Mouse (Mus musculus): ENCODE results near the gene Wdr38. TPM values are rescaled to one million over a fixed set of nuclear protein-coding genes. Genes with fewer than 3 reads are reported as not detected.

Wdr38 gene
- polyA plus RNA-seq, 1 experiment, result 0.44 TPM

DNA sequence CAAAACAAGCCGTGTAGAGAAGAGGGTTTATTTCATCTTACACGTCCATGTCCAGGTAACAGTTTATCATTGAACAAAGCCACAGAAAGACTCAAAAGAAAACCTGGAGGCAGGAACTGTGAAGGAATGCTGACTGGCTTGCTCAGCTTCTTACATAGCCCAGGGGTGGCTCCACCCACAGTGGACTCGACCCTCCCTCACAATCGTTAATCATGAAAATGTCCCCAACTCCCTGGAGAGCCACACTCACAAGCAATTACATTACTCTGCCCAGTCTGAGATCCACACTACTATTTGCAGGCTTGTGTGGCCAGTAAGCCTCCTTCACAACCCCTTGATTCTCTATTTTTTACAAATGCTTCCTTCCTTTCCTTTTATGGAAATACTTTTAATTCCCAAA lies 33.1 kb upstream of the Wdr38 start:
- Histone ChIP-seq H3K27ac (ENCODE audit: insufficient read depth, low read length) (no peak overlapping the region), H3K4me1 (ENCODE audit: control insufficient read depth, insufficient read depth, insufficient read length) (0 out of 2 replicates have a peak, but pooled peaks cover 3% of the 10 kb centered on the region), H3K36me3 (ENCODE audit: control insufficient read depth, insufficient read depth, low read length) (no peaks in the 10 kb centered on the region), H3K27me3 (ENCODE audit: control insufficient read depth, insufficient read depth, low read length) (no peaks in the 10 kb centered on the region), H3K4me3 (ENCODE audit: extremely low read depth, insufficient read depth, insufficient read length) (no peak overlapping the region)
- DNase-seq (ENCODE audit: low read depth in 1 of 2, low spot score in 2 of 2), result no peak
- 60% methylated on average over 4 of the region's 4 CpGs for WGBS
- TF ChIP-seq POLR2A (IDR thresholded peaks at IDR 0.05; ENCODE audit: low read depth, low read length), result no peak
- no peak for TF ChIP-seq CTCF (IDR thresholded peaks at IDR 0.05; ENCODE audit: extremely low read depth, insufficient read depth, insufficient read length, insufficient replicate concordance)

DNA sequence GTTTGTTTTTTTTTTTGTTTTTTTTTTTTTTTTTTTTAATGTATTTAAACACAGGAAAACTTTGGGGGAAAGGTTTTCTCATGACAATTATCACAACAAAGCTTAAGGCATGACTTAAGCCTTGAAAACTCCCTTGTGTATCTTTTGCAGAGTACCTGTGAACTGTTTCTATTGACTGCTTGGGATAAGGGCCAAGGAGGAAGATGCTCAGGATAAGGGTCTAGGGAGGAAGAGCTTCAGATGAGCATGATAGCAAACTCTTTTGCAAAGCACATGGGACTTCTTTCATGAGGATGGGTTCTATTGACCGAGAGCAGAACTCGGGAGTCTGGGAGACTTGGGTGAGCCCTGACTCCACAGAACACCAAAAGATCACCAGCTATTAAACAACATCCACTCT lies 27.6 kb upstream of the Wdr38 start:
- H3K36me3 ChIP-seq (ENCODE audit: control insufficient read depth, insufficient read depth, low read length), result no peaks in the 10 kb centered on the region
- H3K27me3 ChIP-seq (ENCODE audit: control insufficient read depth, insufficient read depth, low read length), result no peaks in the 10 kb centered on the region
- DNase-seq (ENCODE audit: low read depth in 1 of 2, low spot score in 2 of 2), result no peak
- no peak overlapping the region for H3K4me3 ChIP-seq (ENCODE audit: extremely low read depth, insufficient read depth, insufficient read length)
- 90% methylated on average over 2 of the region's 2 CpGs for WGBS
- no peaks in the 10 kb centered on the region for H3K4me1 ChIP-seq (ENCODE audit: control insufficient read depth, insufficient read depth, insufficient read length)
- H3K27ac ChIP-seq (ENCODE audit: insufficient read depth, low read length), result no peak overlapping the region
- TF ChIP-seq CTCF (IDR thresholded peaks at IDR 0.05; ENCODE audit: extremely low read depth, insufficient read depth, insufficient read length, insufficient replicate concordance), result no peak
- no peak for TF ChIP-seq POLR2A (IDR thresholded peaks at IDR 0.05; ENCODE audit: low read depth, low read length)

DNA sequence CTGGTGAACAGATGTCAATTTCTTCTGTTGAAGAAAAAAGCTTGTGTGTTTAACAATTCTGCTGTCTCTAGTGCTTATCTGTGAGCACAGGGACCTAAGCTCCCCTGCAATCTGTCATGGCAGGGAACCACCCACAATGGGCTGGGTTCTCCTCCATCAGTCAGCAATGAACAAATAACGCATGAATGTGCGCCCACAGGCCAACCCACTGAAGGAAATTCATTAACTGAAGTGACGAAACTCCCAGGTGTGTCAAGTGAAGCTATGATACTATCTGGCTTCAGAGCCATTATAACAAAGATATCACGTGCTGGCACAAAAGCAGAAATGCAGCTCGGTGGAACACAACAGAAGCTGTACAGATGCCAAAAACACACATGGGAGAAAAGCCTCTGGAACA lies 27.2 kb upstream of the Wdr38 start:
- H3K4me3 ChIP-seq (ENCODE audit: extremely low read depth, insufficient read depth, insufficient read length), result no peak overlapping the region
- WGBS, result 79% methylated on average over 5 of the region's 5 CpGs
- no peak overlapping the region for H3K27ac ChIP-seq (ENCODE audit: insufficient read depth, low read length)
- no peaks in the 10 kb centered on the region for H3K4me1 ChIP-seq (ENCODE audit: control insufficient read depth, insufficient read depth, insufficient read length)
- TF ChIP-seq POLR2A (IDR thresholded peaks at IDR 0.05; ENCODE audit: low read depth, low read length), result no peak
- no peak for TF ChIP-seq CTCF (IDR thresholded peaks at IDR 0.05; ENCODE audit: extremely low read depth, insufficient read depth, insufficient read length, insufficient replicate concordance)
- no peak for DNase-seq (ENCODE audit: low read depth in 1 of 2, low spot score in 2 of 2)
- no peaks in the 10 kb centered on the region for H3K36me3 ChIP-seq (ENCODE audit: control insufficient read depth, insufficient read depth, low read length)
- H3K27me3 ChIP-seq (ENCODE audit: control insufficient read depth, insufficient read depth, low read length), result no peaks in the 10 kb centered on the region

DNA sequence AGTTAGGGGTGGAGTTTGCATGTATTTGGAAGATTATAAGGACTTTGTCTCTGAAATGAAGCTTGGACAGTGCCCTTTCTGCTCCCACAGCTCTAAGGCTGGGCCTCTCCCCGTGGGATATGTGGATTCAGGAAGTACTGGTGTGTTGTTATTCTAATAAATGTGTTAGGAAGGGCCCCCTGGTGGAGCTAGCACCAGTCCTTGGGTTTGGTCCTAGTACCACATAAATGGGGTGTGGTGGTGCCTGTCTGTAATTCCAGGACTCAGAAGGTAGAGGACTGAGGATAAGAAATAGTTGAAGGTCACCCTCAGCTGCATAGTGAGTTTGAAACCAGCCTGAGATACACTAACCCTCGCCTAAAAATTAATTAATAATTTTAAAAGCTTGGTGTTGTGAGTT lies 24.1 kb upstream of the Wdr38 start:
- no peak overlapping the region for H3K27ac ChIP-seq (ENCODE audit: insufficient read depth, low read length)
- no peak overlapping the region for H3K4me3 ChIP-seq (ENCODE audit: extremely low read depth, insufficient read depth, insufficient read length)
- no peak for TF ChIP-seq POLR2A (IDR thresholded peaks at IDR 0.05; ENCODE audit: low read depth, low read length)
- TF ChIP-seq CTCF (IDR thresholded peaks at IDR 0.05; ENCODE audit: extremely low read depth, insufficient read depth, insufficient read length, insufficient replicate concordance), result no peak
- 34% methylated on average over 2 of the region's 2 CpGs for WGBS
- H3K4me1 ChIP-seq (ENCODE audit: control insufficient read depth, insufficient read depth, insufficient read length), result no peaks in the 10 kb centered on the region
- H3K36me3 ChIP-seq (ENCODE audit: control insufficient read depth, insufficient read depth, low read length), result no peaks in the 10 kb centered on the region
- no peak for DNase-seq (ENCODE audit: low read depth in 1 of 2, low spot score in 2 of 2)
- no peaks in the 10 kb centered on the region for H3K27me3 ChIP-seq (ENCODE audit: control insufficient read depth, insufficient read depth, low read length)

DNA sequence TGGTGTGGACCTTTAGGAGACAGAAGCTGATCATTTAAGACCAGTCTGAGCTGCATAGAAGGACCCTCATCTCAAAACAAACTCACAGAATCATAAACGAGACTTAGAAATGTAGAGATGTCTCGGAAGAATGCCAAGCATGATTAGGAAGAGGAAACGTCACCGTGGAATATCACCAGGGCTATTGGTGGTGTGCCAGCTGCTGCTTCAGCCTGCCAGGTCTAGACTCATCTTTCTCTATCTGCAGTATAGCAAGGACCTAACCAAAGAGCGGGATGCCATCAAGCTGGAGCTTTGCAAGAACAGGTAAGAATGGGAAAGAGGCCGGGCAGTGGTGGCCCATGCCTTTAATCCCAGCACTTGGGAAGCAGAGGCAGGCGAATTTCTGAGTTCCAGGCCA lies 23.6 kb upstream of the Wdr38 start:
- H3K4me3 ChIP-seq (ENCODE audit: extremely low read depth, insufficient read depth, insufficient read length), result no peak overlapping the region
- no peaks in the 10 kb centered on the region for H3K27me3 ChIP-seq (ENCODE audit: control insufficient read depth, insufficient read depth, low read length)
- H3K36me3 ChIP-seq (ENCODE audit: control insufficient read depth, insufficient read depth, low read length), result no peaks in the 10 kb centered on the region
- WGBS, result 79% methylated on average over 7 of the region's 7 CpGs
- TF ChIP-seq POLR2A (IDR thresholded peaks at IDR 0.05; ENCODE audit: low read depth, low read length) (no peak), CTCF (IDR thresholded peaks at IDR 0.05; ENCODE audit: extremely low read depth, insufficient read depth, insufficient read length, insufficient replicate concordance) (no peak)
- H3K4me1 ChIP-seq (ENCODE audit: control insufficient read depth, insufficient read depth, insufficient read length), result no peaks in the 10 kb centered on the region
- DNase-seq (ENCODE audit: low read depth in 1 of 2, low spot score in 2 of 2), result no peak
- no peak overlapping the region for H3K27ac ChIP-seq (ENCODE audit: insufficient read depth, low read length)

DNA sequence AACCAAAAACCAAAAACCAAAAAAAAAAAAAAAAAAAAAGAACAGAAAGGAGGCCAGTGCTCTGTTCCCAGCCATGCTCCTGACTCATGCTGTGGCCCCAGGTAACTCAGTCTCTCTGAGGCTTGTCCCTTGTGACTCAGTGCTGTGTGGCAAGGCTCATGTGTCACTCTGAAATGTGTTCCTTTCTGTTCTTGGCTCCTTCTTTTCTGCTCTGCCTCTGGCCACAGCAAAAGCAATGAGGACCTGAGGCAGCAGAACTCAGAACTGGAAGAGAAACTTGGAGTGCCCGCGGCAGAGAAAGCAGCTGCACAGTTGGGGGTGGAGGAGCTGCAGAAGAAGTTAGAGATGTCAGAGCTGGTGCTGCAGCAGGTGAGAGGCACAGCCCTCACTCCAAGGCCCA lies 23.1 kb upstream of the Wdr38 start:
- WGBS, result 50% methylated on average over 2 of the region's 2 CpGs
- no peak for DNase-seq (ENCODE audit: low read depth in 1 of 2, low spot score in 2 of 2)

DNA sequence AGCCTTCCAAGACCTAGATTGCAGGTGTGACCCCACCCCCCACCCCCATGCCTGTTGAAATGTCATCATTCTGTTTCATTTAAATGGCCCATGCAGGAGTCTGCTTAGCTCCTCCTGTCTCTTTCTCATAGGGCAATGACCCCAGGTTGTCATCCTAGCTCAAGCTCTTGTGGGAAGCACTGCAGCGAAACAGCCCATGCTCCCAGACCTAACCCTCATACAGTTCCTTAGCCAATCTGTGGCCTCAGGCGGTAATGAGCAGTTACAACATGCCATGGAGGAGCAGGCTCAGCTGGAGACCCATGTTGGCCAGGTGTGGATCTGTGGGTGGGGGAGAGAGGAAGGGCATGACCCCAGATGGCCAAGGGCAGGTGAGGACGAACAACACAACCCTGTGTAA lies 22.1 kb upstream of the Wdr38 start:
- Histone ChIP-seq H3K4me1 (ENCODE audit: control insufficient read depth, insufficient read depth, insufficient read length) (no peaks in the 10 kb centered on the region), H3K36me3 (ENCODE audit: control insufficient read depth, insufficient read depth, low read length) (no peaks in the 10 kb centered on the region), H3K4me3 (ENCODE audit: extremely low read depth, insufficient read depth, insufficient read length) (no peak overlapping the region), H3K27me3 (ENCODE audit: control insufficient read depth, insufficient read depth, low read length) (no peaks in the 10 kb centered on the region), H3K27ac (ENCODE audit: insufficient read depth, low read length) (no peak overlapping the region)
- no peak for DNase-seq (ENCODE audit: low read depth in 1 of 2, low spot score in 2 of 2)
- WGBS, result 91% methylated on average over 3 of the region's 3 CpGs
- TF ChIP-seq POLR2A (IDR thresholded peaks at IDR 0.05; ENCODE audit: low read depth, low read length), result no peak
- no peak for TF ChIP-seq CTCF (IDR thresholded peaks at IDR 0.05; ENCODE audit: extremely low read depth, insufficient read depth, insufficient read length, insufficient replicate concordance)

More for the DNA sequence above, 23.1 kb upstream of the Wdr38 start:
- H3K4me3 ChIP-seq (ENCODE audit: extremely low read depth, insufficient read depth, insufficient read length), result no peak overlapping the region
- no peaks in the 10 kb centered on the region for H3K4me1 ChIP-seq (ENCODE audit: control insufficient read depth, insufficient read depth, insufficient read length)
- H3K36me3 ChIP-seq (ENCODE audit: control insufficient read depth, insufficient read depth, low read length), result no peaks in the 10 kb centered on the region
- H3K27me3 ChIP-seq (ENCODE audit: control insufficient read depth, insufficient read depth, low read length), result no peaks in the 10 kb centered on the region
- no peak overlapping the region for H3K27ac ChIP-seq (ENCODE audit: insufficient read depth, low read length)
- no peak for TF ChIP-seq POLR2A (IDR thresholded peaks at IDR 0.05; ENCODE audit: low read depth, low read length)
- TF ChIP-seq CTCF (IDR thresholded peaks at IDR 0.05; ENCODE audit: extremely low read depth, insufficient read depth, insufficient read length, insufficient replicate concordance), result no peak

Data from spleen, adult 2 months (tissue).